Mouse (Mus musculus) midbrain, embryonic 12.5 days (tissue): ENCODE data around the gene Lmo2. TPM values are rescaled to one million over a fixed set of nuclear protein-coding genes. Genes with fewer than 3 reads are reported as not detected.

Experiments used
- ATAC-seq: fragments of 200-750 bp; cut with Nextera tagmentation; 2 replicates; pipeline ENCODE4 v1.8.0; 2017; ENCODE audit warnings: low read depth, moderate TSS enrichment, moderate library complexity; ENCODE audit not compliant: low FRiP score
- H3K27ac ChIP-seq: fragments of 300-500 bp; sonication (generic); replicated peaks from 2 replicates; pipeline ENCODE4 v1.5.1; 2016; ENCODE audit warnings: mild to moderate bottlenecking
- H3K27me3 ChIP-seq: fragments of 300-500 bp; sonication (generic); 2 replicates; pipeline ENCODE4 v1.6.1; 2016; ENCODE audit warnings: mild to moderate bottlenecking
- H3K36me3 ChIP-seq: fragments of 300-500 bp; sonication (generic); 2 replicates; pipeline ENCODE4 v1.6.1; 2016
- H3K4me1 ChIP-seq: fragments of 300-500 bp; sonication (generic); 2 replicates; pipeline ENCODE4 v1.6.1; 2016
- H3K4me2 ChIP-seq: fragments of 300-500 bp; sonication (generic); replicated peaks from 2 replicates; pipeline ENCODE4 v1.6.1; 2016; ENCODE audit warnings: mild to moderate bottlenecking, moderate library complexity
- H3K4me3 ChIP-seq: fragments of 300-500 bp; sonication (generic); 2 replicates; pipeline ENCODE4 v1.5.1; 2016; ENCODE audit warnings: mild to moderate bottlenecking
- H3K9ac ChIP-seq: fragments of 300-500 bp; sonication (generic); replicated peaks from 2 replicates; pipeline ENCODE4 v1.6.1; 2016; ENCODE audit warnings: mild to moderate bottlenecking, moderate library complexity
- H3K9me3 ChIP-seq: fragments of 300-500 bp; sonication (generic); 2 replicates; pipeline ENCODE4 v1.6.1; 2016; ENCODE audit warnings: mild to moderate bottlenecking
- whole genome bisulfite sequencing: fragments of 180-500 bp; shearing (Covaris S2); methylation state at CpG from one replicate; pipeline ENCODE4 v1.1.7; 2016; 5-methylcytosine and 5-hydroxymethylcytosine counted together
- polyA plus RNA-seq: library from polyadenylated mRNA; unstranded; fragments of >200 nt; fragmentation: Nextera tagmentation; extraction: Ambion mirVana; gene quantifications from 2 replicates; pipeline ENCODE4 v1.2.1, GENCODE M21; 2016

The Lmo2 gene
- polyA plus RNA-seq: 28.5 and 29.8 TPM in 2 replicates

DNA sequence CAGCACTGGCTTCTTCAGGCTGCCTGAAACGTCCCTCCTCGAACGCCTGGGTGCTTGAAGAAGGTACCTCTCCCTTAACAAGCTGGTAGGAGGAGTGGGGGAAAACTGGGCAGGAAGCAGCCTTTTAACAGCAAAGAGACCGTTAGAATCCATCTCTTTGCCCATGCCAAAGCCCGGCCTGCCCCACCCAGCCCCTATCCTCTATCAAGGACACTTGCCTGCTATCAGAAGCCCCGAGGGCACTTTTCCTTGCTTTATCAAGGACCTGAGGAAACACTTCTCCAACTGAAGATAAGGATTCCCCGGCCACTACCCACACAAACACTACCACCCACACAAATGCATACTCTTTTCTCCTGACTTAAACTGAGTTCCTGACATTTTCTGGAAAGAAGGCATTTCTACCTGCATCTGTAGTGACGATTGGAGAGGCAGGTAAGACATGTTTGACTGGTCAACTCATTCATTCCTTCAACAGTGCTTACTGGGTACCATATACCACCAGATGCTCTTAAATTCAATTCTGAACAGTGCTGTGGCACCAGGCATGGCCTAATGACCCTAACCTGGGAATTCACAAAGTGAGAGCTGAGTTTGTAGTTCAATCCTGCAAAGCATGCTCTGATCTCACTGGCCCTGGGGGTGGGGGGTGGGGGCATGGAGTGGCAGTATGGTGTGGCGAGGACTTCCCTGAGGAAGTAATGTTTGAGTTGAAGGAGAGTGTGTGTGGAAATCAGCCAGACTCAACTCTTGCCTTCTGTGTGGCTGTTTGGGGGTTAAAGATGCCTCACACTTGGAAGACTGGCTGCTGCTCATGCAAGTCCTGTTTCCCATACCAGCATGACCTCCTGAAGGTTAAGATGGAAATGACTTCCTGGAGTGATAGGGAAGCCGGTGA is at the start of gene Lmo2:
Gene Lmo2, plus strand, starts transcription at position 338 of the 898 bp plus-strand sequence.
- Histone ChIP-seq H3K9me3 (no peaks in the 10 kb centered on the region), H3K4me3 (no peak within 1 kb of the TSS), H3K27ac (no peak within 1 kb of the TSS), H3K4me2 (no peak within 1 kb of the TSS), H3K27me3 (no peaks in the 10 kb centered on the region), H3K36me3 (no peaks in the 10 kb centered on the region), H3K4me1 (no peaks in the 10 kb centered on the region), H3K9ac (no peak within 1 kb of the TSS)
- 79% methylated on average over 10 of the region's 10 CpGs for WGBS
- ATAC-seq: no peak

DNA sequence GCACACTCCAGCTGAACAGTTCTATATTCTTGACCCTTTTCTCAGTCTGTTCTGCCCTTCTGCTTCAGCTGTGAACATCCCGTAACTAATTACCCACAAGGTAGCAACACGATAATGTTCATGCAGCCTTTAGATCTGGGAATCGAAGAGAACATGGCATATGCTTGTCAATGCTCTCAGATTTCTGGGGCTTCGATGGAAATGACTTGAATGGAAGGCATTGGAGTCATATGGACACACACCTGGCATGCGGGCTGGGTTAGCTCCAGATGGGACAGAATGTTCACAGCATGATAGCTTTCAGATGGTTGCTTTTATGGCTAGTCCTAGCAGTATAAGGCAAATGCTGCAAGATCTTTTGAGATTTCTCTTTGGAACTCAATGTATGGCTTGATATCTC is 47.2 kb upstream of the Lmo2 start:
- H3K4me2 ChIP-seq: no peak overlapping the region
- H3K36me3 ChIP-seq: no peaks in the 10 kb centered on the region
- H3K4me3 ChIP-seq: no peak overlapping the region
- H3K27me3 ChIP-seq: no peaks in the 10 kb centered on the region
- H3K4me1 ChIP-seq: peaks cover 11% of the 10 kb centered on the region; the same call in 1 of the 2 replicates
- no peak overlapping the region for H3K27ac ChIP-seq
- ATAC-seq: no peak
- H3K9ac ChIP-seq: no peak overlapping the region
- no peaks in the 10 kb centered on the region for H3K9me3 ChIP-seq
- 90% methylated on average over 5 of the region's 5 CpGs for WGBS

DNA sequence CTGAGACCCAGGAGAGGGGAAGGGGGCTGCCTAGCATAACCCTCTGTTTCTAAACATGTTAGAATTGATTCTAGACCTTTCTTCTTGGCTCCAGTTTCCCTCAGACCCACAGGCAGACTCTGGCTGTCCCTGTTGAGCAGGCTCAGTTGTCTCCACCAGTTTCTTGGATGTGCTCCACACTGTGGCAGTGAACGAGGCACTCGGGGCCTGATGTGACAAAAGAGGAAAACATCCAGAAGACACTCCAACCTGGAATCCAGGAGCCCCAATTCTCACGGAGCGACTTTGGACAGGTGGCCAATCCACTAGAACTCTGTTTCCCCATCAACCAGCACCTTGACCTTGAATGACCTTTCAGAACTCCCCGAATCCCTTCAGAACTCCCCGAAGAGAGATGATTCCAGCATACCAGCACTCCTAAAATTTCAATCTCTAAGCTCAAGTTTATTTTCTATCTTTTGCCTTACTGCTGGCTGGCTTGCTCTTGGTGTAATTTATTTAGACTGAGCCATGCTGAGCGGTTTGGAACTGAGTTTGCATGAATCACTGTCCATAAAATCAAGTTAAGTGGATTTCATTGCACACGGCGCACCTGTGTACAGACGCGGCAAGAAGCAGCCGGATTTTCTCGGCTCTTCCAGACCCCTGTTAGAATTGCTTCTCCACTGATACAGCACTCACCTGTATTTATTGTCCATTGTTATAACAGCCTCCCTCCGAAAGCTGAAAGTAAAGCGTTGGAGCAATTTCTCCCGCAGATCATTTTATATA is 45.1 kb upstream of the Lmo2 start:
- no peaks in the 10 kb centered on the region for H3K9me3 ChIP-seq
- no peak overlapping the region for H3K4me2 ChIP-seq
- no peaks in the 10 kb centered on the region for H3K27me3 ChIP-seq
- WGBS: 89% methylated on average over 16 of the region's 16 CpGs
- no peaks in the 10 kb centered on the region for H3K36me3 ChIP-seq
- H3K27ac ChIP-seq: no peak overlapping the region
- no peak overlapping the region for H3K9ac ChIP-seq
- no peaks in the 10 kb centered on the region for H3K4me1 ChIP-seq
- no peak overlapping the region for H3K4me3 ChIP-seq
- ATAC-seq: no peak

DNA sequence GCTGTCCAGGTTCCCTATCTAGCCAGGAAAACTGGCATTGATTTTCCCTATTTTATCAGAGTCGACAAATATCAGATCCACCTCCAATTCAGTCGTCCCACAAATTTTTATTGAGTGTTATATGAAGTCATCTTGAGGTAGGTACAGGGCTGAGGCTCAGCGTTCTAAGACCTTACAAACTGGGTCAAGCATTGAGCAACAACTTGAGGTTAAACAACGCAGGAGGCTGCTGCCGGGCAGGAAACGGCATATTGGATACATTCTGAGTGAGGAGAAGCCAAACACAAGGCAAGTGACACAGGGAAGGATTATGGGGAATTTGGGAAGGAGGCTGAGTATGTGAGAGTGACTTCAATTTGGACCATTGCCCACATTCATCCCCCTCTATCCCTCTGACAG is 44.5 kb upstream of the Lmo2 start:
- ATAC-seq: no peak
- Histone ChIP-seq H3K4me1 (no peaks in the 10 kb centered on the region), H3K9me3 (no peaks in the 10 kb centered on the region), H3K4me3 (no peak overlapping the region), H3K4me2 (no peak overlapping the region), H3K9ac (no peak overlapping the region), H3K27ac (no peak overlapping the region), H3K27me3 (no peaks in the 10 kb centered on the region), H3K36me3 (no peaks in the 10 kb centered on the region)
- WGBS: 84% methylated on average over 6 of the region's 6 CpGs

DNA sequence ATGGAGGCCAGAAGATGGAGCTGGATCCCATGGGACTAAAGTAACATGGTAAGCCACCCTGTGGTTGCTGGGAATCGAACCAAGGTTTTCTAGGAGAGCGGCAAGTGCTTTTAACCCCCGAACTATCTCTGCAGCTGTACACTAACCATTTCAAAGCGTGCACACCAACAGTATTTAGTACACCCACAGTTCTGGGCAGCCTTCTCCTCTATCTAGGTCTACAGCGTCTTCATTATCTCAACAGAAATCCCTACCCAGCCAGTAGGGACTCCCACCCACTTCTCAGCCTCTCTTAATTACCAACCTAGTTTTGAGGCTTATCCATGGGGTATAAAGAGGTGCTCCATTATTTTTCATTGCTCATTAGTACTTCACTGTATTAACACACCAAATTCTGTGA is 41.7 kb upstream of the Lmo2 start:
- no peak overlapping the region for H3K4me2 ChIP-seq
- H3K4me1 ChIP-seq: no peaks in the 10 kb centered on the region
- no peaks in the 10 kb centered on the region for H3K9me3 ChIP-seq
- no peak overlapping the region for H3K4me3 ChIP-seq
- no peak for ATAC-seq
- H3K27ac ChIP-seq: no peak overlapping the region
- H3K9ac ChIP-seq: no peak overlapping the region
- H3K36me3 ChIP-seq: no peaks in the 10 kb centered on the region
- H3K27me3 ChIP-seq: no peaks in the 10 kb centered on the region
- 92% methylated on average over 5 of the region's 5 CpGs for WGBS

DNA sequence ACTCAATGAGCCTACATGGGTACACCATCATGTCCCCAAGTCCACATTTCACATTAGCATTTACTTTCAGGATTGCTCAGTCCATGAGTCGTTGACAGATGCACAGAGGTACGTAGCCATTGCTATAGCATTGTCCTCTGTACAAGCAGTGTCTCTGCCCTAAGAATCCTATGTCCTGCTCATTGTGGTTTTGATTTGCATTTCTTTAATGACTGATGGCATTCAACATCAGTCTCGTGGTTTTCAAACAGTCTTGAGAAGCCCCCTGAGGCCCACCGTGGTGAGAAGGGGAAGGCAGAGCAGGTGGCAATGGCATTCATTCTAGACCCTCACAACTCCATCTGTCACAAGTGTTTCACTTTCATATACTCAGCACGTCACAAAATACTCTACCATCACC is 40.4 kb upstream of the Lmo2 start:
- no peak for ATAC-seq
- WGBS: 79% methylated on average over 5 of the region's 5 CpGs
- H3K9me3 ChIP-seq: no peaks in the 10 kb centered on the region
- H3K27me3 ChIP-seq: no peaks in the 10 kb centered on the region
- H3K27ac ChIP-seq: no peak overlapping the region
- H3K4me1 ChIP-seq: no peaks in the 10 kb centered on the region
- H3K36me3 ChIP-seq: no peaks in the 10 kb centered on the region
- no peak overlapping the region for H3K4me3 ChIP-seq
- no peak overlapping the region for H3K9ac ChIP-seq
- H3K4me2 ChIP-seq: no peak overlapping the region

DNA sequence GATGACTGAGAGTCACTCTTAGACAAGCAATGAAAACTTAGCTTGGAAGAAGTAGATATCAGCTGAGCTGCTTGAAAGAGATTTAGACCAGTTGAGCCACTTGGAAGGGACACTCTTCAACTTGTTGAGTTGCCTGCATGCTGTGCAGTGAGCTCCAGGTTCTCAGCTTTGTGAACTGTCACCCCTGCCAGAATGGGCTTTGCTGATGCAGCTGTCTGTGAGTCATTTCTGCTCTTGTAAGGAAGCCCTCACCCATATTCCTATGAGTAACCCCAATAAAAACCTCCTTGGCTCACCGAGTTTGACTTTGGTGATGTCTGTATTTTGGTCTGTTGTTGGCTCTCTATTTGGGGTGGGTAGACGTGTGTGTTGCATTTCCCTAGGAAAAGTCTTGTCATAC is 39.4 kb upstream of the Lmo2 start:
- no peaks in the 10 kb centered on the region for H3K36me3 ChIP-seq
- no peak overlapping the region for H3K4me2 ChIP-seq
- H3K27ac ChIP-seq: no peak overlapping the region
- H3K4me3 ChIP-seq: no peak overlapping the region
- whole genome bisulfite sequencing: 80% methylated on average over 2 of the region's 2 CpGs
- ATAC-seq: no peak
- H3K27me3 ChIP-seq: no peaks in the 10 kb centered on the region
- no peak overlapping the region for H3K9ac ChIP-seq
- H3K4me1 ChIP-seq: no peaks in the 10 kb centered on the region
- no peaks in the 10 kb centered on the region for H3K9me3 ChIP-seq

DNA sequence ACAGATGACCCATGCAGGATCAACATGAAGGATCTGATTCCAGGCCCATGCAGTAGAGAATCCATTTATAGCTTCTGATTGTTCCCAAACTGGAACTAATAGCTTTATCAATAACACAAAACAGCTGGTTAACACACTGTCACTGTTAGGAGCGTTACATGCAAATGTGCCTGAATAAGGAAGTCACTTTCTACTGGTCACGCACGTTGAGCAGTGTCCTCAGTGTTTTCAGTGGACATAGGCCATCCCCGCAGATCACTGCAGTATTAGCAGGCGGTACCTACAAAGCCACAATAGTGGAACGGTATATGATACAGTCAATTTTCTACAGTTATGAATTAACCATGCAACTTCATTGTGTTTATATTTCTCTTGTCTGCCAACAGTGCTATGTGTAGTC is 38.3 kb upstream of the Lmo2 start:
- H3K4me3 ChIP-seq: no peak overlapping the region
- WGBS: 76% methylated on average over 6 of the region's 6 CpGs
- H3K4me1 ChIP-seq: no peaks in the 10 kb centered on the region

DNA sequence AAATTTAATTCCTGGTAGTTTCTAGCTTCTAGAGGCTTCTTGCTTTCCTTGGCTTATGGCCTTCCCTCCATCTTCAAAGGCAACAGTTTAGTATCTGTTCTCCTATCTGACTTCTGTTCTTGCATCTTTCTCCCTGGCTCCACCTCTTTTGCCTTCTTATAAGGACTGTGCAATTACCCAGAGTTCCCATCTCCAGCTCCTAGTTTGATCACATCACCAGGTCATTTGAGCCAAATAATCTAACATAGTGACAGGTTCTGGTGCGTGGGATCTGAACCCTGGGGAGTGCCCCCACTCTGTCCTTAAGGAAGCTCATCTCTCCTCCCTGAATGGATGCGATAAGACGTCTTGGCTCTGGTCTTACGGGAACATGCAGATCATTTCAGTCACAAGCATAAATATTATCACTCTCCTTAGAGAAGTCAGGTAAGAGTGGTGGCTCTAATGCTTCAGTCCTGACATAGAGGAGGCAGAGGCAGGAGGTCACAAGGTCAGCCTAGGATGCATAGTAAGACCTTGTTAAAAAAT is 31.1 kb upstream of the Lmo2 start:
- WGBS: 91% methylated on average over 4 of the region's 4 CpGs
- Histone ChIP-seq H3K4me1 (peaks cover 9% of the 10 kb centered on the region; the same call in 1 of the 2 replicates), H3K36me3 (no peaks in the 10 kb centered on the region), H3K4me3 (no peak overlapping the region), H3K4me2 (no peak overlapping the region), H3K9ac (no peak overlapping the region), H3K27me3 (no peaks in the 10 kb centered on the region), H3K9me3 (no peaks in the 10 kb centered on the region), H3K27ac (no peak overlapping the region)
- no peak for ATAC-seq

More for the DNA sequence above, 38.3 kb upstream of the Lmo2 start:
- no peaks in the 10 kb centered on the region for H3K27me3 ChIP-seq
- H3K9ac ChIP-seq: no peak overlapping the region
- no peak overlapping the region for H3K4me2 ChIP-seq
- ATAC-seq: no peak
- no peaks in the 10 kb centered on the region for H3K9me3 ChIP-seq
- H3K36me3 ChIP-seq: no peaks in the 10 kb centered on the region
- H3K27ac ChIP-seq: no peak overlapping the region

DNA sequence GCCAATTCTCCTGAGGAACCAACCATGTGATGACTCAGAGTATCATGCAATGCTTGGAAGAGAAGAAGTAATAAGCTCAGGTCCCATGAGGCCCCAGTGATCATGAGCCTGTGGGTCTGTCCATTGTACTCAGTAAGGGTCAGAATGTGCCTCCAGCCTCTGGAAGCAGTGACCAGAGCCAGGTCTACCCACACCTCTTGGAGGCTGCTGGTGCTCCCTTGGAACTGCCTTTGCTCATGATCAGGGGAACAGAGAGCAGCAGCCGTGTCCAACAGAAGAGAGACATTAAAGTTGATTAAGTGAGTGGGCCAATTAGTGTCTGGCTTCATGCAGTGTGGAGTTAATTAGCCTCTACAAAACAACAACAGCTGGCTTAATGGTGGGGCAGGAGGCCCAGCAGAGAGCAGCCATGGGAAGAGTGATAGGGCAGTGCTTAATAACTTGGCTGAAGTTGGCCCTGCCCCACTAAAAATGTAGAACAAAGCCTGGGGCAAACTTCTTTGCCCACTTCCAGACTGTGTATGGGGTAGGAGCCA is 30.1 kb upstream of the Lmo2 start:
- Histone ChIP-seq H3K36me3 (no peaks in the 10 kb centered on the region), H3K27ac (no peak overlapping the region), H3K9ac (no peak overlapping the region), H3K9me3 (no peaks in the 10 kb centered on the region), H3K4me2 (no peak overlapping the region), H3K4me1 (peaks cover 9% of the 10 kb centered on the region; the same call in 1 of the 2 replicates), H3K4me3 (no peak overlapping the region), H3K27me3 (no peaks in the 10 kb centered on the region)
- WGBS: 40% methylated on average over 1 of the region's 1 CpGs
- no peak for ATAC-seq

DNA sequence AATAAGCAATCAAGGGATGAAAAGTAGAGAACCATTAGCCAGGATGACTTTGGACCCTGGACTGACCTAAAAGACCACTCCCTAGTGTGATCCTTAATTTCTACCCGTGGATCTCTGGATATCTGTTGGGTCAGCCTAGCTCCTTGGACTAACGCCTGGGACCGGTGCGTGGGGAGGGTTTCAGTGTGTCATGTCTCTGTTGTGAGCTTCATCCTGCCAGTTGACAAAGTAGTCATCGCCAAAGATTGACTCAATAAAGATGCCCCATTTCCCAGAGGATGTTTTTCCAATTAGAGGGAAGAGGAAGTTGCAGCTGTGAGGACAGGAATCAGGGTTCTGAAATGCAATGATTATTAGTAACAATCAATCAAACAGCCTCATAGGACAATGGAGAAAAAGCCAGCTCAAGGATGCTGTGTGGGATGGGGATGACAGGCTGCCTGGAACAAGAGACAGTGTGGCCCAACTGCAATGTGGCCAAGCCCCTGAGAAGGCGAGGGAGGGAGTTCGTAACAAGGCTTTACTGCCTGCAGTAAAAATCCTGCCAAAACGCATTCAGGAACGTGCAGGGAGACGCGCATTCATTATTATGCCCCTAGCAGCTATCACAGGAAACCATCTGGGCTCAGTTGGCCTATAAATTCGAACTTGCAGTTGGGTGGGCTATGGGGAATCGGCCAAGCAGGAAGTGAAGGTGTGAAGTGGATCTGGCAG is 27.3 kb upstream of the Lmo2 start:
- Histone ChIP-seq H3K4me1 (peaks cover 9% of the 10 kb centered on the region; the same call in 1 of the 2 replicates), H3K4me3 (no peak overlapping the region), H3K9ac (no peak overlapping the region), H3K9me3 (no peaks in the 10 kb centered on the region), H3K4me2 (no peak overlapping the region), H3K27me3 (no peaks in the 10 kb centered on the region), H3K36me3 (no peaks in the 10 kb centered on the region), H3K27ac (no peak overlapping the region)
- WGBS: 67% methylated on average over 13 of the region's 13 CpGs
- ATAC-seq: no peak
